Mouse (Mus musculus) MEL (cell line): ENCODE measurements around the gene Arhgef33. TPM values are rescaled to one million over a fixed set of nuclear protein-coding genes. Genes with fewer than 3 reads are reported as not detected.
A peak's percentile ranks its signal among the peaks of the same experiment; 100 is the strongest.

Experiments used
- DNase-seq: peaks from one replicate; pipeline ENCODE4 v3.0.0; 2011; ENCODE audit warnings: low read depth, low spot score
- H3K27ac ChIP-seq: 2 replicates; pipeline ENCODE4 v1.5.1; 2012; ENCODE audit warnings: low read depth, mild to moderate bottlenecking, control low read depth, low read length, moderate library complexity; ENCODE audit not compliant: control insufficient read depth
- H3K27me3 ChIP-seq, 2 experiments: fragments of 150-350 bp in 1 of 2; sonication (generic) in 1 of 2; 2 replicates each; pipeline ENCODE4 v1.6.1; 2012; ENCODE audit warnings: low read length in 2 of 2, mild to moderate bottlenecking in 2 of 2, improper control_type of control experiment in 1 of 2, moderate library complexity in 1 of 2; ENCODE audit not compliant: insufficient read depth in 2 of 2, control insufficient read depth in 1 of 2
- H3K36me3 ChIP-seq, 2 experiments: 2 replicates each; pipeline ENCODE4 v1.6.1; 2012 to 2014; ENCODE audit warnings: low read length in 2 of 2, improper control_type of control experiment in 1 of 2, inconsistent platforms in 1 of 2, mild to moderate bottlenecking in 1 of 2; ENCODE audit not compliant: insufficient read depth in 2 of 2, control insufficient read depth in 1 of 2
- H3K4me1 ChIP-seq, 2 experiments: fragments of 150-350 bp in 1 of 2; sonication (generic) in 1 of 2; 2 replicates each; pipeline ENCODE4 v1.6.1; 2012; ENCODE audit warnings: low read length in 2 of 2, improper control_type of control experiment in 1 of 2, mild to moderate bottlenecking in 1 of 2; ENCODE audit not compliant: insufficient read depth in 2 of 2, control insufficient read depth in 1 of 2
- H3K4me3 ChIP-seq, 2 experiments: fragments of 150-350 bp in 1 of 2; sonication (generic) in 1 of 2; 2 replicates each; pipeline ENCODE4 v1.5.1; 2012; ENCODE audit warnings: low read depth in 2 of 2, low read length in 2 of 2, mild to moderate bottlenecking in 2 of 2, moderate library complexity in 2 of 2, control low read depth in 1 of 2, improper control_type of control experiment in 1 of 2; ENCODE audit not compliant: control insufficient read depth in 1 of 2, insufficient read depth in 1 of 2
- H3K79me2 ChIP-seq: 2 replicates; pipeline ENCODE4 v1.6.1; 2012; ENCODE audit warnings: mild to moderate bottlenecking, low read length, moderate library complexity; ENCODE audit not compliant: control insufficient read depth, poor library complexity, insufficient read depth
- H3K9ac ChIP-seq: 2 replicates; pipeline ENCODE4 v1.6.1; 2012; ENCODE audit warnings: low read depth, mild to moderate bottlenecking, control low read depth, low read length, moderate library complexity; ENCODE audit not compliant: control insufficient read depth, poor library complexity, severe bottlenecking
- H3K9me3 ChIP-seq: fragments of 150-350 bp; sonication (generic); replicated peaks from 2 replicates; pipeline ENCODE4 v1.6.1; 2012; ENCODE audit warnings: mild to moderate bottlenecking, low read length, improper control_type of control experiment, moderate library complexity; ENCODE audit not compliant: insufficient read depth
- BHLHE40 ChIP-seq: IDR thresholded peaks from 2 replicates; pipeline ENCODE4 v1.6.1; 2012; ENCODE audit warnings: low read depth, mild to moderate bottlenecking, inconsistent platforms, low read length, improper control_type of control experiment, borderline replicate concordance
- CHD1 ChIP-seq: IDR thresholded peaks from 2 replicates; pipeline ENCODE4 v1.6.1; 2012; ENCODE audit warnings: low read depth, mild to moderate bottlenecking, inconsistent platforms, low read length, improper control_type of control experiment
- CHD2 ChIP-seq: IDR thresholded peaks from 2 replicates; pipeline ENCODE4 v1.6.1; 2011; ENCODE audit warnings: low read length, improper control_type of control experiment
- CTCF ChIP-seq, 3 experiments: IDR thresholded peaks in 2 of 3; conservative IDR thresholded peaks in 1 of 3; 2 replicates each; pipeline ENCODE4 v1.5.1; 2011 to 2012; ENCODE audit warnings: low read length in 3 of 3, low read depth in 2 of 3, mild to moderate bottlenecking in 2 of 3, improper control_type of control experiment in 1 of 3, inconsistent platforms in 1 of 3, mixed read lengths in 1 of 3, moderate library complexity in 1 of 3; ENCODE audit not compliant: control insufficient read depth in 1 of 3, insufficient read depth in 1 of 3, poor library complexity in 1 of 3, severe bottlenecking in 1 of 3
- E2F4 ChIP-seq: IDR thresholded peaks from 2 replicates; pipeline ENCODE4 v1.6.1; 2011; ENCODE audit warnings: low read depth, low read length, improper control_type of control experiment, borderline replicate concordance
- ELF1 ChIP-seq: IDR thresholded peaks from 2 replicates; pipeline ENCODE4 v1.6.1; 2014; ENCODE audit warnings: low read depth, mild to moderate bottlenecking, inconsistent platforms, low read length, improper control_type of control experiment, moderate library complexity
- EP300 ChIP-seq, 2 experiments: IDR thresholded peaks; 2 replicates each; pipeline ENCODE4 v1.6.1; 2011; ENCODE audit warnings: improper control_type of control experiment in 2 of 2, low read length in 2 of 2, low read depth in 1 of 2, mild to moderate bottlenecking in 1 of 2
- ETS1 ChIP-seq: IDR thresholded peaks from 2 replicates; pipeline ENCODE4 v1.6.1; 2012; ENCODE audit warnings: low read depth, mild to moderate bottlenecking, inconsistent platforms, low read length, improper control_type of control experiment, moderate library complexity
- GATA1 ChIP-seq: IDR thresholded peaks from 2 replicates; pipeline ENCODE4 v1.6.1; 2011; ENCODE audit warnings: low read depth, low read length, improper control_type of control experiment
- JUND ChIP-seq: IDR thresholded peaks from 2 replicates; pipeline ENCODE4 v1.6.1; 2011; ENCODE audit warnings: low read depth, mild to moderate bottlenecking, improper control_type of control experiment, low read length
- KAT2A ChIP-seq: conservative IDR thresholded peaks from 2 replicates; pipeline ENCODE4 v1.6.1; 2012; ENCODE audit warnings: low read depth, low read length, improper control_type of control experiment, inconsistent platforms
- MAFK ChIP-seq: IDR thresholded peaks from 2 replicates; pipeline ENCODE4 v1.6.1; 2011; ENCODE audit warnings: low read depth, mild to moderate bottlenecking, low read length, improper control_type of control experiment, borderline replicate concordance
- MAX ChIP-seq: IDR thresholded peaks from 2 replicates; pipeline ENCODE4 v1.6.1; 2011; ENCODE audit warnings: low read length, improper control_type of control experiment
- MAZ ChIP-seq: IDR thresholded peaks from 2 replicates; pipeline ENCODE4 v1.6.1; 2012; ENCODE audit warnings: low read depth, mild to moderate bottlenecking, inconsistent platforms, low read length, improper control_type of control experiment
- MEF2A ChIP-seq: IDR thresholded peaks from 2 replicates; pipeline ENCODE4 v1.6.1; 2014; ENCODE audit warnings: low read depth, mild to moderate bottlenecking, inconsistent platforms, low read length, improper control_type of control experiment; ENCODE audit not compliant: poor library complexity, insufficient replicate concordance, severe bottlenecking; ENCODE audit errors: extremely low read depth
- MXI1 ChIP-seq: IDR thresholded peaks from 2 replicates; pipeline ENCODE4 v1.6.1; 2011; ENCODE audit warnings: mild to moderate bottlenecking, low read depth, low read length, improper control_type of control experiment
- MYB ChIP-seq: IDR thresholded peaks from 2 replicates; pipeline ENCODE4 v1.6.1; 2011; ENCODE audit warnings: mild to moderate bottlenecking, low read depth, low read length, improper control_type of control experiment
- MYC ChIP-seq: IDR thresholded peaks from 2 replicates; pipeline ENCODE4 v1.6.1; 2011; ENCODE audit warnings: low read depth, mild to moderate bottlenecking, low read length, improper control_type of control experiment, moderate library complexity
- NELFE ChIP-seq: IDR thresholded peaks from 2 replicates; pipeline ENCODE4 v1.6.1; 2011; ENCODE audit warnings: low read depth, low read length, improper control_type of control experiment
- NRF1 ChIP-seq: IDR thresholded peaks from 2 replicates; pipeline ENCODE4 v1.6.1; 2014; ENCODE audit warnings: low read depth, mild to moderate bottlenecking, inconsistent platforms, low read length, improper control_type of control experiment, moderate library complexity; ENCODE audit not compliant: poor library complexity, insufficient read depth, severe bottlenecking
- POLR2A ChIP-seq, 2 experiments: IDR thresholded peaks; 2 replicates each; pipeline ENCODE4 v1.6.1; 2011 to 2012; ENCODE audit warnings: low read length in 2 of 2, mild to moderate bottlenecking in 2 of 2, control low read depth in 1 of 2, improper control_type of control experiment in 1 of 2, low read depth in 1 of 2, moderate library complexity in 1 of 2; ENCODE audit not compliant: control insufficient read depth in 1 of 2, insufficient read depth in 1 of 2, poor library complexity in 1 of 2
- POLR2AphosphoS2 ChIP-seq: IDR thresholded peaks from 2 replicates; pipeline ENCODE4 v1.6.1; 2011; ENCODE audit warnings: low read length, improper control_type of control experiment
- RAD21 ChIP-seq: IDR thresholded peaks from 2 replicates; pipeline ENCODE4 v1.6.1; 2011; ENCODE audit warnings: mild to moderate bottlenecking, low read depth, low read length, improper control_type of control experiment
- SMC3 ChIP-seq: IDR thresholded peaks from 2 replicates; pipeline ENCODE4 v1.6.1; 2011; ENCODE audit warnings: low read depth, low read length, improper control_type of control experiment
- TBP ChIP-seq: IDR thresholded peaks from 2 replicates; pipeline ENCODE4 v1.8.0; 2011; ENCODE audit warnings: low read depth, low read length, improper control_type of control experiment
- TCF12 ChIP-seq: IDR thresholded peaks from 2 replicates; pipeline ENCODE4 v1.6.1; 2014; ENCODE audit warnings: low read depth, mild to moderate bottlenecking, inconsistent platforms, low read length, improper control_type of control experiment, moderate library complexity
- UBTF ChIP-seq: IDR thresholded peaks from 2 replicates; pipeline ENCODE4 v1.6.1; 2012; ENCODE audit warnings: low read depth, mild to moderate bottlenecking, inconsistent platforms, low read length, improper control_type of control experiment, moderate library complexity, borderline replicate concordance; ENCODE audit not compliant: insufficient read depth
- USF1 ChIP-seq: IDR thresholded peaks from 2 replicates; pipeline ENCODE4 v1.6.1; 2014; ENCODE audit warnings: low read depth, mild to moderate bottlenecking, inconsistent platforms, low read length, improper control_type of control experiment, moderate library complexity
- USF2 ChIP-seq, 2 experiments: IDR thresholded peaks; 2 replicates each; pipeline ENCODE4 v1.6.1; 2011 to 2012; ENCODE audit warnings: improper control_type of control experiment in 2 of 2, low read length in 2 of 2, borderline replicate concordance in 1 of 2, inconsistent platforms in 1 of 2, low read depth in 1 of 2, mild to moderate bottlenecking in 1 of 2; ENCODE audit not compliant: insufficient read depth in 1 of 2
- ZKSCAN1 ChIP-seq: IDR thresholded peaks from 2 replicates; pipeline ENCODE4 v1.6.1; 2012; ENCODE audit warnings: low read depth, mild to moderate bottlenecking, inconsistent platforms, low read length, improper control_type of control experiment, moderate library complexity
- polyA plus RNA-seq, 2 experiments: library from polyadenylated mRNA; stranded (reverse) in 1 of 2; unstranded in 1 of 2; fragments of >175 nt in 1 of 2; fragments of >200 nt in 1 of 2; gene quantifications; 2 replicates each; pipeline versions ENCODE4 v1.2.1 to v1.2.4; 2012; ENCODE audit warnings: low replicate concordance in 2 of 2, low read depth in 1 of 2; ENCODE audit not compliant: insufficient read length in 2 of 2, insufficient read depth in 1 of 2, missing spikeins in 1 of 2
- total RNA-seq: library from RNA; depleted of rRNA; stranded (reverse); fragments of 300-350 nt; gene quantifications from 2 replicates; pipeline ENCODE4 v1.2.3, GENCODE M21; 2012

Arhgef33 gene
- total and polyA plus RNA-seq, 3 experiments, result 0.08 TPM; not detected in 2

- peak; percentile 85 for TF ChIP-seq MXI1
- TF ChIP-seq MAFK, result no peak
- TF ChIP-seq POLR2AphosphoS2, result no peak
- peak in 1 of 2 experiments; percentile 60; a peak in 1 of 4 replicates for TF ChIP-seq POLR2A (IDR thresholded peaks at IDR 0.05; ENCODE audit: control insufficient read depth in 1 of 2, insufficient read depth in 1 of 2, low read depth in 1 of 2, low read length in 2 of 2, poor library complexity in 1 of 2)
- no peak for TF ChIP-seq UBTF
- TF ChIP-seq MEF2A, result no peak
- TF ChIP-seq EP300 (IDR thresholded peaks at IDR 0.05; ENCODE audit: low read depth in 1 of 2, low read length in 2 of 2), result no peak
- TF ChIP-seq CHD1, result no peak
- TF ChIP-seq TBP, result no peak
- TF ChIP-seq USF1, result no peak
- TF ChIP-seq SMC3, result no peak
- TF ChIP-seq GATA1, result no peak
- TF ChIP-seq ZKSCAN1, result no peak
- TF ChIP-seq MAX, result peak; percentile 21; the same call in 1 of the 2 replicates
- TF ChIP-seq BHLHE40, result no peak
- TF ChIP-seq USF2 (IDR thresholded peaks at IDR 0.05; ENCODE audit: borderline replicate concordance in 1 of 2, insufficient read depth in 1 of 2, low read depth in 1 of 2, low read length in 2 of 2), result no peak
- no peak for TF ChIP-seq RAD21
- TF ChIP-seq ELF1, result peak; percentile 85
These were observed 17.0 kb upstream of the Arhgef33 start, which contains the start of the genes Morn2 and Dhx57 (continued) for GRCm38 (mm10) chr17:80290074-80290657.

- Histone ChIP-seq H3K4me1 (peaks cover 5 to 14% of the 10 kb centered on the region in 2 experiments), H3K27ac (peak overlapping the region; percentile 28), H3K4me3 (peak overlapping the region; percentile 21 to 38), H3K9me3 (no peaks in the 10 kb centered on the region), H3K36me3 (peaks cover 0 to 18% of the 10 kb centered on the region in 2 experiments; a peak in 2 of 4 replicates), H3K27me3 (no peaks in the 10 kb centered on the region), H3K79me2 (peaks cover 4% of the 10 kb centered on the region; the same call in 1 of the 2 replicates), H3K9ac (peak overlapping the region; percentile 34; the same call in 1 of the 2 replicates)
- DNase-seq, result peak; percentile 86
- TF ChIP-seq E2F4 (no peak), JUND (0 out of 2 replicates have a peak, but pooled peaks have one; percentile 51), NELFE (no peak), MAZ (peak; percentile 88), TBP (no peak), USF2 (IDR thresholded peaks at IDR 0.05; ENCODE audit: borderline replicate concordance in 1 of 2, insufficient read depth in 1 of 2, low read depth in 1 of 2, low read length in 2 of 2) (no peak), NRF1 (no peak), CTCF (IDR thresholded peaks at IDR 0.05 in 2 of 3, conservative IDR thresholded peaks at IDR 0.05 in 1 of 3; ENCODE audit: control insufficient read depth in 1 of 3, insufficient read depth in 1 of 3, low read depth in 2 of 3, low read length in 3 of 3, poor library complexity in 1 of 3, severe bottlenecking in 1 of 3) (peak; percentile 4 to 93 (median 61); a peak in 4 of 6 replicates), UBTF (no peak), SMC3 (peak; percentile 88), ETS1 (0 out of 2 replicates have a peak, but pooled peaks have one; percentile 27), MEF2A (no peak), MXI1 (peak; percentile 77), KAT2A (0 out of 2 replicates have a peak, but pooled peaks have one; percentile 25), POLR2A (IDR thresholded peaks at IDR 0.05; ENCODE audit: control insufficient read depth in 1 of 2, insufficient read depth in 1 of 2, low read depth in 1 of 2, low read length in 2 of 2, poor library complexity in 1 of 2) (no peak), TCF12 (0 out of 2 replicates have a peak, but pooled peaks have one; percentile 34), EP300 (IDR thresholded peaks at IDR 0.05; ENCODE audit: low read depth in 1 of 2, low read length in 2 of 2) (peak; percentile 40 to 44; a peak in 2 of 4 replicates), ELF1 (no peak), CHD1 (peak; percentile 58; the same call in 1 of the 2 replicates), MYB (no peak), USF1 (peak; percentile 38; the same call in 1 of the 2 replicates), MYC (peak; percentile 81), CHD2 (no peak), BHLHE40 (peak; percentile 22; the same call in 1 of the 2 replicates)
These were observed 16.1 kb upstream of the Arhgef33 start for GRCm38 (mm10) chr17:80291148-80291547.
